9 mouse cellular contexts compared by ENCODE assay signal in genomic region chr10:71400818-71401646, GRCm38 (mm10). TPM values are rescaled to one million over a fixed set of nuclear protein-coding genes. Genes with fewer than 3 reads are reported as not detected.
DNase-seq lines count a peak whose midpoint lies in the region; ATAC-seq and TF ChIP-seq lines count a peak whose summit lies in the region.
"Had no signal": no experiment of that assay in that cellular context is flagged by ENCODE, and none has a peak within 500 bp of the region (broad histone marks: within the 10 kb centered on the region; RNA-seq: fewer than 3 reads in every experiment).

No protein-coding gene starts in this region.

- DNase-seq in cerebellum, adult 11 months = peak; percentile 7
- DNase-seq in cerebellum, adult 11-12 months = no peak
- DNase-seq in limb, embryonic 14.5 days (ENCODE audit: low spot score) = peak; percentile 66
- no peak for DNase-seq in limb, embryonic 10.5 days (ENCODE audit: low spot score)
- peak; percentile 74 for DNase-seq in MN1 (ENCODE audit: low spot score)
- peak; percentile 51 for DNase-seq in embryo, embryonic 11.5 days (ENCODE audit: low read depth, low spot score)

- TF ChIP-seq POLR2A in limb, embryonic 14.5 days (IDR thresholded peaks at IDR 0.05; ENCODE audit: borderline replicate concordance, extremely low read depth, insufficient read depth, insufficient read length) = no peak

- WGBS in limb, embryonic 14.5 days = 56% methylated on average over 13 of the region's 13 CpGs
- WGBS in limb, embryonic 10.5 days = 73% methylated on average over 13 of the region's 13 CpGs
- 60% methylated on average over 13 of the region's 13 CpGs for WGBS in kidney, embryonic 16.5 days

- ATAC-seq in limb, embryonic 14.5 days (ENCODE audit: low FRiP score, low read depth) = no peak
- ATAC-seq in megakaryocyte-erythroid progenitor cell, adult 5-6 weeks (replicated peaks; ENCODE audit: low FRiP score, low TSS enrichment, poor library complexity, severe bottlenecking) = peak; percentile 67; the same call in 1 of the 2 replicates
- no peak for ATAC-seq in kidney, embryonic 16.5 days (ENCODE audit: low FRiP score, low TSS enrichment)

- H3K36me3 ChIP-seq in limb, embryonic 14.5 days (ENCODE audit: control insufficient read depth, insufficient read depth, low read length) = no peaks in the 10 kb centered on the region
- no peaks in the 10 kb centered on the region for H3K36me3 ChIP-seq in limb, embryonic 10.5 days
- no peaks in the 10 kb centered on the region for H3K36me3 ChIP-seq in kidney, embryonic 16.5 days (ENCODE audit: insufficient read depth, low read length)

- no peaks in the 10 kb centered on the region for H3K27me3 ChIP-seq in limb, embryonic 14.5 days (ENCODE audit: control insufficient read depth, insufficient read depth, low read length)
- H3K27me3 ChIP-seq in limb, embryonic 10.5 days (ENCODE audit: low read depth, poor library complexity, severe bottlenecking) = no peaks in the 10 kb centered on the region
- no peaks in the 10 kb centered on the region for H3K27me3 ChIP-seq in kidney, embryonic 16.5 days (ENCODE audit: insufficient read depth, low read length)

- H3K4me2 ChIP-seq in limb, embryonic 14.5 days (replicated peaks; ENCODE audit: low read depth, low read length, severe bottlenecking) = no peak overlapping the region
- H3K4me2 ChIP-seq in kidney, embryonic 16.5 days (replicated peaks; ENCODE audit: low read depth, low read length) = no peak overlapping the region

- no peak overlapping the region for H3K9ac ChIP-seq in limb, embryonic 14.5 days (ENCODE audit: low read depth, low read length, severe bottlenecking)
- H3K9ac ChIP-seq in kidney, embryonic 16.5 days (replicated peaks; ENCODE audit: low read length) = no peak overlapping the region

- no peak overlapping the region for H3K4me3 ChIP-seq in limb, embryonic 14.5 days (replicated peaks; ENCODE audit: low read length)
- no peak overlapping the region for H3K4me3 ChIP-seq in limb, embryonic 10.5 days
- H3K4me3 ChIP-seq in kidney, embryonic 16.5 days (ENCODE audit: low read length) = no peak overlapping the region

- H3K4me1 ChIP-seq in limb, embryonic 14.5 days (ENCODE audit: control insufficient read depth, insufficient read depth, low read length) = no peaks in the 10 kb centered on the region
- H3K4me1 ChIP-seq in limb, embryonic 10.5 days = no peaks in the 10 kb centered on the region
- no peaks in the 10 kb centered on the region for H3K4me1 ChIP-seq in kidney, embryonic 16.5 days (ENCODE audit: insufficient read depth, low read length)

- H3K9me3 ChIP-seq in limb, embryonic 14.5 days (ENCODE audit: control insufficient read depth, low read length) = no peaks in the 10 kb centered on the region
- H3K9me3 ChIP-seq in limb, embryonic 10.5 days (replicated peaks) = no peaks in the 10 kb centered on the region
- no peaks in the 10 kb centered on the region for H3K9me3 ChIP-seq in kidney, embryonic 16.5 days (ENCODE audit: low read length)

- H3K27ac ChIP-seq in limb, embryonic 14.5 days (replicated peaks; ENCODE audit: low read depth, low read length) = no peak overlapping the region
- no peak overlapping the region for H3K27ac ChIP-seq in limb, embryonic 10.5 days
- no peak overlapping the region for H3K27ac ChIP-seq in kidney, embryonic 16.5 days (ENCODE audit: low read length)
- H3K27ac ChIP-seq: macrophage had no signal

RNA-seq across cellular contexts. Expression of gene Ipmk, which starts 53.5 kb away (rescaled TPM):
- polyA plus RNA-seq in limb, embryonic 14.5 days (2012; rRNA removed) = 8.6 and 8.8 TPM in 2 replicates
- 11.9 and 13.3 TPM in 2 replicates for polyA plus RNA-seq in limb, embryonic 14.5 days (2014; fragmentation: Nextera tagmentation; extraction: Ambion mirVana)
- 18.3 and 19.6 TPM in 2 replicates for polyA plus RNA-seq in limb, embryonic 10.5 days (2016; fragmentation: Nextera tagmentation; extraction: Ambion mirVana)
- 26.2 and 37.2 TPM in 2 replicates for total RNA-seq in megakaryocyte-erythroid progenitor cell, adult 5-6 weeks (2014; fragmentation: Nextera tagmentation)
- 42.3 and 49.0 TPM in 2 replicates for total RNA-seq in megakaryocyte-erythroid progenitor cell, adult 5-6 weeks (2017)
- 15.6 and 16.1 TPM in 2 replicates for polyA plus RNA-seq in kidney, embryonic 16.5 days (2015; fragmentation: Nextera tagmentation; extraction: Ambion mirVana)

RNA-seq across cellular contexts. Expression of gene Cisd1, which starts 56.3 kb away (rescaled TPM):
- 25.0 and 35.7 TPM in 2 replicates for polyA plus RNA-seq in limb, embryonic 14.5 days (2012; rRNA removed)
- polyA plus RNA-seq in limb, embryonic 14.5 days (2014; fragmentation: Nextera tagmentation; extraction: Ambion mirVana) = 79.1 and 80.0 TPM in 2 replicates
- polyA plus RNA-seq in limb, embryonic 10.5 days (2016; fragmentation: Nextera tagmentation; extraction: Ambion mirVana) = 112 and 125 TPM in 2 replicates
- total RNA-seq in megakaryocyte-erythroid progenitor cell, adult 5-6 weeks (2014; fragmentation: Nextera tagmentation) = 65.6 and 69.4 TPM in 2 replicates
- 19.8 and 20.6 TPM in 2 replicates for total RNA-seq in megakaryocyte-erythroid progenitor cell, adult 5-6 weeks (2017)
- 137 and 139 TPM in 2 replicates for polyA plus RNA-seq in kidney, embryonic 16.5 days (2015; fragmentation: Nextera tagmentation; extraction: Ambion mirVana)

Comparison
In these comparisons a context has a peak if more than half of its experiments do, and no peak if none do; other contexts are left out.
1. DNase-seq: peak in cerebellum, adult 11 months (single experiment), limb, embryonic 14.5 days (single experiment), MN1 (single experiment) and embryo, embryonic 11.5 days (single experiment); none in cerebellum, adult 11-12 months (single experiment) and limb, embryonic 10.5 days (single experiment).